Mouse (Mus musculus) colon, adult 2 months (tissue): ENCODE measurements around the gene Tnc. TPM values are rescaled to one million over a fixed set of nuclear protein-coding genes. Genes with fewer than 3 reads are reported as not detected.

Source experiments
- polyA plus RNA-seq: library from polyadenylated mRNA; depleted of rRNA; stranded (reverse); fragments of >200 nt; gene quantifications from 2 replicates; pipeline ENCODE4 v1.2.3, GENCODE M21; 2012; rRNA removed

The Tnc gene
- 35.5 and 42.7 TPM in 2 replicates for polyA plus RNA-seq

GRCm38 (mm10) chr4:64046831-64047493 is at the start of gene Tnc:
Tnc (minus strand) TSS chr4:64047015.

Other genes starting within 250 kb of the Tnc start
- 0.03 TPM in 1 of 2 replicates, not detected in the other for gene Tnfsf8, start 185.7 kb downstream of the Tnc start, polyA plus RNA-seq